Mouse (Mus musculus): ENCODE data around the gene Gal3st1. TPM values are rescaled to one million over a fixed set of nuclear protein-coding genes. Genes with fewer than 3 reads are reported as not detected.

Gene Gal3st1
- total RNA-seq, 1 experiment from 2014 or later = 1.0 TPM

DNA sequence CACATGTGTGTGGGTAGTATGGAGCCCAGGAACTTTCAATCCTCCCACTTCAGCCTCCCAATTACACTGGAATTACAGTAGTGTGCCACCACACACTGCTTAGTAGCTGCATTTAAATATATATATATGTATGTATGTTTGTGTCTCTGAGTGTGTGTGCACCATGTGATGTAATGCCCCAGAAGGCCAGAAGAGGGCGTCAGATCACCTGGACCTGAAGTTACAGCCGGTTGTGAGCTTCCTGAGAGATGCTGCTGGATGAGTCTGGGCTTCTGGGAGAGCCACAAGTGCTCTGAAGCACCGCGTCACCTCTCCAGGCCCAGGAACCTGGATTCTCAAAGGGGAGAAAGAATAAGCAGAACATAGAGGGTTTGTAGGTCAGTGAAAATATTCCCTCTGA, 45.9 kb downstream of the Gal3st1 start:
- ATAC-seq (replicated peaks; ENCODE audit: low read depth, poor library complexity, severe bottlenecking) = no peak

- no peak for ATAC-seq (replicated peaks; ENCODE audit: low read depth, poor library complexity, severe bottlenecking)
Observed at GRCm38 (mm10) chr11:4031126-4031941, 47.9 kb downstream of the Gal3st1 start, which contains the start of gene Sec14l4. Sec14l4 (plus strand) TSS chr11:4031462.

DNA sequence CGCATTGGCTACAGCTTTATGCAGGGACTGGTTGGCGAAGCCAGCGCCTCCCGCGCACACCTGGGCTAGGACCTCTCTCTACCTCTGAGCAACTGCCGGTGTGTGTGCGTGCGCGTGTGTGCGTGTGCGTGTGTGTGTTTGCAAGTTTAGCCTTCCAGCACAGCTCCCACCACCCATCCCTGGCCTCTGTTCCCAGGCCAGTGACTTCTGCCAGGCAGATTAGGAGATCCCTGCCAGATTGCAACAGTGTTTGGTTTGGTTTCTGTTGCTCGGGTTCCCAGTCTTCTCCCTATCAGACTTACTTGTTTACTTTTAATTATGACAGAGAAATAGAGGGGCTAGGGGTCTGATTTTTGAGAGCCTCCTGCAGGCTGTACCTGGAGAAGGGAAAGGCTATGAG, 48.5 kb downstream of the Gal3st1 start:
- ATAC-seq (replicated peaks; ENCODE audit: low read depth, poor library complexity, severe bottlenecking) = no peak

- ATAC-seq (replicated peaks; ENCODE audit: low read depth, poor library complexity, severe bottlenecking) = no peak
Observed at GRCm38 (mm10) chr11:4033471-4033870, 50.0 kb downstream of the Gal3st1 start.

DNA sequence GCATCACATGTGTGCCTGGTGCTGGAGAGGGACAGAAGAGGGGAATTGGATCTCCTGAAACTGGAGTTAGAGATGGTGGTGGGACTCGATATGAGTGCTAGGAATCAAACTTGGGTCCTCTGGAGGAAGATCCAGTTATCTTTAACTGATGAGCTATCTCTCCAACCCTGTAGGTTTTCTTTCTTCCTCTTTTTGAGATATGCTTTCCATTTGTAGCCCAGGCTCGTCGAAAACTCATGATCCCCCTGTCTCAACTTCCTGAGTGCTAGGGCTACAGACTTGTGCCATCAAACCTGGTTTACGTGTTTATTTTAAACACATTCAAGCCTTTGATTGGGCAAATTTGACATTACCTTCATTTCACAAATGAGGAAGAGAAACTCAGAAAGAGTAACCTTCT, 50.7 kb downstream of the Gal3st1 start:
- no peak for ATAC-seq (replicated peaks; ENCODE audit: low read depth, poor library complexity, severe bottlenecking)

GRCm38 (mm10) chr11:4035116-4035892, 51.9 kb downstream of the Gal3st1 start:
- ATAC-seq (replicated peaks; ENCODE audit: low read depth, poor library complexity, severe bottlenecking) = no peak; the same call in 1 of the 2 replicates

DNA sequence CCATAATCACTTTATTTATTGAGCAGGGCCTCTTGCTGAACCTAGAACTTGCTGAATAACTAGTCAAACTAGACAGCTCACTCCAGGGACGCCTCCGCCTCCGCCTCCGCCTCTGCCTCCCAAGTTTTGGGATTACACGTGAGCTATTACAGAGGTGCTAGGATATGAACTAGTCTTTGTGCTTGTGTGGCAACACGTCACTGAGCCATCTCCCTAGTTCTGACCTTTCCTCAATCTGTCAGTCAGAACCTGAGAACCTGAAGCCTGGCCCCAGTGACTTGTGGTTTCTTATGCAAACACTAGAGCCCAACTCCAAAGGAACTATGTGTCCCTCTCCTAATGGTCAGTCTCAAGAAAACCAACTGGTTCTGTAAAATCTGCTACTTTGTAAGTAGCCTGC, 52.5 kb downstream of the Gal3st1 start:
- no peak for ATAC-seq (replicated peaks; ENCODE audit: low read depth, poor library complexity, severe bottlenecking)

DNA sequence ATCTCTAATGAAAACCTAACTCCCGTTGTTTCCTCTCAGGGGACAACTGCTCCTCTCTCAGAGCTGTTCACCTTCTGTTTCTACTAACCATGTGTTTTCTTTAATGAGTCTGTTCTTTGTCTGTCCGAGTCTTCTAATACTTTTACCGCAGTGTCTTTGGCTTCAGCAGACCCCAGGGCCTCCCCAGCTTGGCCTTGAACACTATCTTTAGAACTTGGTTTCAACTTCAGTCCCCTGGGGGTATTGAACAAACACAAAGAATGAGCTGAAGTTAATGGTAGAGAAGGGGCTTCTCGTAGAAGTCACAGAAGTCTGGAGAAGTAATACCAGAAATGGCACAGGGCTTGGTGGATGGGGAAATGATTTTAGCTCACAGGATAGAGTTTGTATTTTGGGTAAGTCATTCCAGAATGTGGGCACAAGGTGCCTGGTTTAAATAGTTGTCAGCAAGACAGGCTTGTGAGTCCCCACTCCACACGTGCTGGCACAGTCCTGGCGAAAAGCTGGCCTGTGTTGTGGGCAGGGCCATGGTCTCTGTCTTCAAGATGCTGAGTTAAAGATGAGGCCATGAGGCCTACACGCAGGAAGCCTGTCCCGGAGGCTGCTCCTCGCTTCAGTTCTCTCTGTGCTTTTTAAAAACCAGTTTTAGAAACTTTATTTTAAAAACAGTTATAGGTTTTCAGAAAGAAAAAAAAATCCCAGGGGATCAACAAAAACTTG, 53.1 kb downstream of the Gal3st1 start:
- no peak for ATAC-seq (replicated peaks; ENCODE audit: low read depth, poor library complexity, severe bottlenecking)

GRCm38 (mm10) chr11:4039951-4040350, 56.5 kb downstream of the Gal3st1 start:
- no peak for ATAC-seq (replicated peaks; ENCODE audit: low read depth, poor library complexity, severe bottlenecking)

- ATAC-seq (replicated peaks; ENCODE audit: low read depth, poor library complexity, severe bottlenecking) = no peak
Observed at GRCm38 (mm10) chr11:4041123-4041625, 57.7 kb downstream of the Gal3st1 start.

- ATAC-seq (replicated peaks; ENCODE audit: low read depth, poor library complexity, severe bottlenecking) = no peak
Observed at GRCm38 (mm10) chr11:4043081-4043480, 59.6 kb downstream of the Gal3st1 start.

GRCm38 (mm10) chr11:4046526-4046925, 63.1 kb downstream of the Gal3st1 start:
- ATAC-seq (replicated peaks; ENCODE audit: low read depth, poor library complexity, severe bottlenecking) = no peak

DNA sequence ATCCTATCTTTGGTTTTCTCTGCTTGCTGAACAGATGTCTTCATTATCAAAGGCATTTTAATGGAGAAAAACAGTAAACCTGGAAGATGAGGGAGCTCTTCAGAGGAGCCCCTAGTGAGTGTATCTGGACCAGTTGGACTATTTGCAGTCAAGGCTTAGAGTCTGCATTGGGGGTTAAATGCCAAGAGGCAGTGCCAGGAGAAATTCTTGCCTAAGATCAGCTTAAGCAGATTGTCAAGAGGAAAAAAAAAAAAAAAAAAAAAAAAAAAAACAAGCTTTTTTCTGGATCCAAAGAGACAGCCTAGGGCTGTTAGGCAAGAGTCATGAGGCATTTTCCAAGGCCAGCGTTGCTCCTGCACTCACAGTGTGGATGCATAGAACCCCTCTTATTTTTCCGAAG, 64.3 kb downstream of the Gal3st1 start:
- ATAC-seq (replicated peaks; ENCODE audit: low read depth, poor library complexity, severe bottlenecking) = no peak

- no peak for ATAC-seq (replicated peaks; ENCODE audit: low read depth, poor library complexity, severe bottlenecking)
Observed at GRCm38 (mm10) chr11:4048438-4048837, 65.0 kb downstream of the Gal3st1 start.

Other genes with a start within 250 kb of the Gal3st1 start
- not detected in 2 replicates for gene Osbp2, start 119.7 kb upstream of the Gal3st1 start, total RNA-seq (2017)
- gene 4921536K21Rik, start 88.5 kb upstream of the Gal3st1 start, total RNA-seq (2017) = not detected in 2 replicates
- gene Dusp18, start 88.4 kb upstream of the Gal3st1 start, total RNA-seq (2017) = 0.29 and 0.69 TPM in 2 replicates
- gene Slc35e4, start 69.0 kb upstream of the Gal3st1 start, total RNA-seq (2017) = 1.3 and 2.6 TPM in 2 replicates
- gene Tcn2, start 51.5 kb upstream of the Gal3st1 start, total RNA-seq (2017) = 13.3 and 14.8 TPM in 2 replicates
- 140 and 247 TPM in 2 replicates for gene Pes1, start 19.7 kb upstream of the Gal3st1 start, total RNA-seq (2017)
- gene 4930556J24Rik, start 6.9 kb upstream of the Gal3st1 start, total RNA-seq (2017) = not detected in 2 replicates
- gene Sec14l4, start 47.8 kb downstream of the Gal3st1 start, total RNA-seq (2017) = not detected in 2 replicates
- not detected in 2 replicates for gene Sec14l3, start 81.2 kb downstream of the Gal3st1 start, total RNA-seq (2017)
- gene Mtfp1, start 111.8 kb downstream of the Gal3st1 start, total RNA-seq (2017) = 10.7 and 16.0 TPM in 2 replicates
- gene Sec14l2, start 139.8 kb downstream of the Gal3st1 start, total RNA-seq (2017) = 2.1 and 3.7 TPM in 2 replicates
- 8.7 and 11.5 TPM in 2 replicates for gene Rnf215, start 151.6 kb downstream of the Gal3st1 start, total RNA-seq (2017)
- gene Ccdc157, start 176.7 kb downstream of the Gal3st1 start, total RNA-seq (2017) = 2.1 TPM in 2 replicates
- gene Sf3a1, start 176.7 kb downstream of the Gal3st1 start, total RNA-seq (2017) = 47.1 and 54.6 TPM in 2 replicates
- 4.7 and 6.3 TPM in 2 replicates for gene Tbc1d10a, start 203.2 kb downstream of the Gal3st1 start, total RNA-seq (2017)
- gene Castor1, start 234.6 kb downstream of the Gal3st1 start, total RNA-seq (2017) = 0.50 and 4.6 TPM in 2 replicates

Measured in common myeloid progenitor, adult 5-6 weeks (primary cell).